Mouse (Mus musculus): ENCODE data around the gene Myrf. TPM values are rescaled to one million over a fixed set of nuclear protein-coding genes. Genes with fewer than 3 reads are reported as not detected.
"Not testable (repeated sequence)": the region's sequence is repeated elsewhere in the genome, so short reads cannot be mapped to it uniquely, and the experiment has no call there.

Gene Myrf
- polyA plus RNA-seq, 1 experiment from 2014 or later = 4.2 TPM

- DNase-seq (ENCODE audit: low spot score) = no peak
- Histone ChIP-seq H3K36me3 (replicated peaks) (no peaks in the 10 kb centered on the region), H3K4me3 (no peak overlapping the region), H3K27me3 (replicated peaks; ENCODE audit: low read depth, poor library complexity, severe bottlenecking) (no peaks in the 10 kb centered on the region), H3K9me3 (no peaks in the 10 kb centered on the region), H3K4me1 (no peaks in the 10 kb centered on the region), H3K27ac (replicated peaks) (no peak overlapping the region)
Measured at GRCm38 (mm10) chr19:10169179-10169578, 71.4 kb downstream of the Myrf start.

- Histone ChIP-seq H3K9me3 (no peaks in the 10 kb centered on the region), H3K36me3 (replicated peaks) (no peaks in the 10 kb centered on the region), H3K4me1 (no peaks in the 10 kb centered on the region), H3K27me3 (replicated peaks; ENCODE audit: low read depth, poor library complexity, severe bottlenecking) (no peaks in the 10 kb centered on the region), H3K4me3 (no peak overlapping the region), H3K27ac (replicated peaks) (no peak overlapping the region)
- no peak for DNase-seq (ENCODE audit: low spot score)
- 81% methylated on average over 3 of the region's 3 CpGs for WGBS
Measured at GRCm38 (mm10) chr19:10168441-10168840, 72.1 kb downstream of the Myrf start.

DNA sequence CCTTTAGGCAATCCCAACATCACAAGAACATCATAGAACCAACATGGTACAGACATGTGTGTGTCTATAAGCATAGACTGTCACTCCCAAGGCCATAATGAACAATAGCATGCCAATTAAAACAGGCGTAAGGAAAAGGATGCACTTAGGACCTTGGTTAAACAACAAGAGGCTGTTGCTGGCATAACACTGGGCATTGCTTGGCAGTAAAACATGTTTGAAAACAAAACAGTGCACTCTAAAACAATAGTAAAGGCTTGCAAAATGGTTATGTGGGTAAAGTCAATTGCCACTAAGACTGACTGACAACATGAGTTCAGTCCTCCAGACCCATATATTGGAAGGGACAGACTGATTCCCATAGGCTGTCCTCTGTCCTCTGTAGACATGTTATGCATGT, 72.6 kb downstream of the Myrf start:
- Histone ChIP-seq H3K4me3 (no peak overlapping the region), H3K27me3 (replicated peaks; ENCODE audit: low read depth, poor library complexity, severe bottlenecking) (no peaks in the 10 kb centered on the region), H3K4me1 (no peaks in the 10 kb centered on the region), H3K27ac (replicated peaks) (no peak overlapping the region), H3K36me3 (replicated peaks) (no peaks in the 10 kb centered on the region), H3K9me3 (no peaks in the 10 kb centered on the region)
- WGBS = 94% methylated on average over 1 of the region's 1 CpGs
- no peak for DNase-seq (ENCODE audit: low spot score)

DNA sequence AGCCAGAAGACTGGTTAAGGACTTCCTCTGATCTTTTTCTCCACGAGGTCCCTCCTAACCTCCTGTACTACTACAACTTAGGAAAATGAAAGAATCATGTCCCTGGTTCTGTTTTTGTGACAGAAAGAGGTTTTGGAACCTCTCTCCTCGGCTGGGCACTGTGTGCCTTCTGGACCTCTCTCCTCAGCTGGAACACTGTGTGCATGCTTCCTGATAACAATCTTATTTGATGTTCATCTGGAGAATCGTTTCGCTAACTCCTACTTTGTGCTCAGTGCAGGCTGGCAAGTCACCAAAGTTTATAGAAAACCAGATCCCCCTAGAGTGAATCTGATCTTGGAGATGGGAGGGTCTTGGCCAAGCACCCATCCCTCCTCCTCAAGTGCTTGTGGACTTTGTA, 73.4 kb downstream of the Myrf start:
- Histone ChIP-seq H3K27ac (replicated peaks) (no peak overlapping the region), H3K9me3 (no peaks in the 10 kb centered on the region; the same call in 1 of the 2 replicates), H3K27me3 (replicated peaks; ENCODE audit: low read depth, poor library complexity, severe bottlenecking) (no peaks in the 10 kb centered on the region), H3K4me3 (no peak overlapping the region), H3K4me1 (no peaks in the 10 kb centered on the region), H3K36me3 (replicated peaks) (no peaks in the 10 kb centered on the region)
- DNase-seq (ENCODE audit: low spot score) = no peak
- 80% methylated on average over 4 of the region's 4 CpGs for WGBS

DNA sequence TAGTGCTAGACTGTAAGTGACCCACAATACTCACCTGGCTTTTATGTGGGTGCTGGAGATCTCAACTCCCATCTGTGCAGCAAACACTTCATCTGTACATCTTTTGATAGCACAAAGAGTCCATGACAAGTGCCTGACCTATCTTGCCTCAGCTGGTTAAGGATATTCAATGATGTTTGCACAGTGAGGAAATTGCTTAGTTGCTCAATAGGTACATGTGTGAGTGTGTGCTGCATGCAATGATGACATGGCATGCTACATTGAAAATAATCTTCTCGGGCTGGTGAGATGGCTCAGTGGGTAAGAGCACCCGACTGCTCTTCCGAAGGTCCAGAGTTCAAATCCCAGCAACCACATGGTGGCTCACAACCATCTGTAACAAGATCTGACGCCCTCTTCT, 74.6 kb downstream of the Myrf start:
- H3K27me3 ChIP-seq (replicated peaks; ENCODE audit: low read depth, poor library complexity, severe bottlenecking); DNase-seq (ENCODE audit: low spot score); H3K27ac ChIP-seq (replicated peaks); H3K4me3 ChIP-seq; H3K36me3 ChIP-seq (replicated peaks); H3K9me3 ChIP-seq; H3K4me1 ChIP-seq: not testable (repeated sequence)
- WGBS = 90% methylated on average over 4 of the region's 4 CpGs

DNA sequence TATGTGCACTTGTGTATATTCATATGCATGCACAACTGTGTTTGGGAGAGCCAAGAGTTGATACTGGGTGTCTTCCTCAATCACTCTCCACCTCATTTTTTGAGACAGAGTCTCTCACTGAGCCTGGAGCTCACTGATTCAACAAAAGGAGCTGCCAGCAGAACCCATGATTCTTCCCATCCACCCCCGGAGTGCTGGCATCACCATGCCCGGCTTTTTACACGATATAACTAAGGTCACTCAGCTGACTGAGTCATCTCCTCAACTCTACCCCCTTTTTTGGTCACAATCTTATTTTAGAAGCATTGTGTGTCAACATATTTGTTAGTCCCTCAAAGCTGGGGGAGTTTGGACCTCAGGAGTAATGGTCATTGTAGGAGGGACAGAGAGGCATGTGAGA, 76.7 kb downstream of the Myrf start:
- H3K27ac ChIP-seq (replicated peaks) = no peak overlapping the region
- no peaks in the 10 kb centered on the region for H3K27me3 ChIP-seq (replicated peaks; ENCODE audit: low read depth, poor library complexity, severe bottlenecking)
- WGBS = 80% methylated on average over 3 of the region's 3 CpGs
- H3K4me1 ChIP-seq = no peaks in the 10 kb centered on the region
- H3K36me3 ChIP-seq (replicated peaks) = no peaks in the 10 kb centered on the region
- no peak overlapping the region for H3K4me3 ChIP-seq
- H3K9me3 ChIP-seq = no peaks in the 10 kb centered on the region; the same call in 1 of the 2 replicates
- DNase-seq (ENCODE audit: low spot score) = no peak

Small RNA genes within 50 kb of the gene (microRNA-seq; reads per million reads assigned to microRNA genes)
- gene Mir6993 = 0.91 reads per million

Other genes with a start within 250 kb of the Myrf start
- gene Best1, start 239.1 kb downstream of the Myrf start, polyA plus RNA-seq (2016; fragmentation: Nextera tagmentation; extraction: Ambion mirVana) = 1.6 TPM in 2 replicates
- gene Rab3il1, start 239.1 kb downstream of the Myrf start, polyA plus RNA-seq (2016; fragmentation: Nextera tagmentation; extraction: Ambion mirVana) = 51.7 and 57.4 TPM in 2 replicates
- gene Fads3, start 199.2 kb downstream of the Myrf start, polyA plus RNA-seq (2016; fragmentation: Nextera tagmentation; extraction: Ambion mirVana) = 4.0 and 4.3 TPM in 2 replicates
- 160 and 165 TPM in 2 replicates for gene Fads2, start 139.0 kb downstream of the Myrf start, polyA plus RNA-seq (2016; fragmentation: Nextera tagmentation; extraction: Ambion mirVana)
- 151 and 156 TPM in 2 replicates for gene Fads1, start 57.9 kb downstream of the Myrf start, polyA plus RNA-seq (2016; fragmentation: Nextera tagmentation; extraction: Ambion mirVana)
- gene Tmem258, start 36.7 kb downstream of the Myrf start, polyA plus RNA-seq (2016; fragmentation: Nextera tagmentation; extraction: Ambion mirVana) = 379 and 394 TPM in 2 replicates
- gene Fen1, start 36.6 kb downstream of the Myrf start, polyA plus RNA-seq (2016; fragmentation: Nextera tagmentation; extraction: Ambion mirVana) = 183 and 199 TPM in 2 replicates
- 2.2 and 2.4 TPM in 2 replicates for gene Dagla, start 64.1 kb upstream of the Myrf start, polyA plus RNA-seq (2016; fragmentation: Nextera tagmentation; extraction: Ambion mirVana)
- 0.44 and 0.64 TPM in 2 replicates for gene Syt7, start 148.3 kb upstream of the Myrf start, polyA plus RNA-seq (2016; fragmentation: Nextera tagmentation; extraction: Ambion mirVana)
- 0.29 and 0.52 TPM in 2 replicates for gene Lrrc10b, start 216.7 kb upstream of the Myrf start, polyA plus RNA-seq (2016; fragmentation: Nextera tagmentation; extraction: Ambion mirVana)
- 0.29 and 0.39 TPM in 2 replicates for gene Ppp1r32, start 242.2 kb upstream of the Myrf start, polyA plus RNA-seq (2016; fragmentation: Nextera tagmentation; extraction: Ambion mirVana)

Measured in embryonic facial prominence, embryonic 10.5 days (tissue).